ENCODE assay signal across 15 mouse cellular contexts in the genomic region with DNA sequence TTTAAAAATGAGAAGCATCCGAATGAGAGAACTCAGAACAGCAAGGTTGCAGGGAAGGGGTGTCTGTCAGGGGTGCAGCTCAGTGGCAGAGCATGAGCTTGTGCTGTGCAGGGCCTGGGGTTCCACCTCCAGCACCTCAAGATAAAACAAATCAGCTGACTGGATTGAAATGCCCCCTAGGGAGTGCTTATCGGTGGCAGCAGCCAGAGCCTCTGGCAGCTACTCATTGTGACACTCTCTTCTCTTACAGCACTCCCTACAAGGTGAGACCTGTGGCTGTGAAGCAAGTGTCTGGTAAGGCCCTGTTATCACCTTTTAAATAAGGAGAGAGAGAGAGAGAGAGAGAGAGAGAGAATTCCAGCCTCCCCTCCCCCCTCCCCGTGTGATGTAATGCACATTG. TPM values are rescaled to one million over a fixed set of nuclear protein-coding genes. Genes with fewer than 3 reads are reported as not detected.
DNase-seq lines count a peak whose midpoint lies in the region; ATAC-seq and TF ChIP-seq lines count a peak whose summit lies in the region.
"Had no signal": no experiment of that assay in that cellular context is flagged by ENCODE, and none has a peak within 500 bp of the region (broad histone marks: within the 10 kb centered on the region; RNA-seq: fewer than 3 reads in every experiment).

No protein-coding gene starts in this region.

- no peak overlapping the region for H3K9ac ChIP-seq in heart, embryonic 12.5 days
- no peak overlapping the region for H3K9ac ChIP-seq in midbrain, embryonic 13.5 days (replicated peaks)
- H3K9ac ChIP-seq in intestine, embryonic 16.5 days (ENCODE audit: low read depth, low read length) = no peak overlapping the region

- H3K27ac ChIP-seq in cerebellum, adult 2 months (ENCODE audit: insufficient read depth, low read length) = peak overlapping the region; percentile 8; the same call in 1 of the 2 replicates
- peak overlapping the region; percentile 20; the same call in 1 of the 2 replicates for H3K27ac ChIP-seq in heart, embryonic 12.5 days (ENCODE audit: poor library complexity, severe bottlenecking)
- 0 out of 2 replicates have a peak overlapping the region, but pooled peaks have one; percentile 19 for H3K27ac ChIP-seq in midbrain, embryonic 13.5 days
- H3K27ac ChIP-seq in midbrain, embryonic 10.5 days (replicated peaks) = no peak overlapping the region
- peak overlapping the region; percentile 78; the same call in 1 of the 2 replicates for H3K27ac ChIP-seq in intestine, embryonic 16.5 days (ENCODE audit: low read length)
- H3K27ac ChIP-seq: heart, adult 2 months; layer of hippocampus, adult 2 months had no signal

- ATAC-seq in cerebellum, adult (ENCODE audit: insufficient number of reproducible peaks, low FRiP score, low TSS enrichment) = no peak
- peak; percentile 54; the same call in 1 of the 2 replicates for ATAC-seq in heart, embryonic 12.5 days (ENCODE audit: insufficient number of reproducible peaks, low FRiP score)
- no peak for ATAC-seq in midbrain, embryonic 13.5 days
- ATAC-seq in intestine, embryonic 16.5 days = no peak

- no peak for TF ChIP-seq POLR2A in cerebellum, adult 2 months (IDR thresholded peaks at IDR 0.05; ENCODE audit: borderline replicate concordance, insufficient read depth, low read length)

- peak overlapping the region; percentile 26; the same call in 1 of the 2 replicates for H3K4me2 ChIP-seq in heart, embryonic 12.5 days
- no peak overlapping the region for H3K4me2 ChIP-seq in midbrain, embryonic 13.5 days (replicated peaks)
- H3K4me2 ChIP-seq in intestine, embryonic 16.5 days (ENCODE audit: low read depth, low read length) = no peak overlapping the region

- no peaks in the 10 kb centered on the region for H3K27me3 ChIP-seq in cerebellum, adult 2 months (ENCODE audit: control insufficient read depth, insufficient read depth, low read length)
- no peaks in the 10 kb centered on the region for H3K27me3 ChIP-seq in heart, embryonic 12.5 days (replicated peaks)
- H3K27me3 ChIP-seq in midbrain, embryonic 13.5 days = no peaks in the 10 kb centered on the region
- H3K27me3 ChIP-seq in midbrain, embryonic 10.5 days (ENCODE audit: low read depth, poor library complexity, severe bottlenecking) = no peaks in the 10 kb centered on the region
- no peaks in the 10 kb centered on the region for H3K27me3 ChIP-seq in intestine, embryonic 16.5 days (replicated peaks; ENCODE audit: control insufficient read depth, insufficient read depth, low read length)

- H3K9me3 ChIP-seq in heart, embryonic 12.5 days (replicated peaks) = no peaks in the 10 kb centered on the region
- H3K9me3 ChIP-seq in midbrain, embryonic 13.5 days = no peaks in the 10 kb centered on the region
- H3K9me3 ChIP-seq in midbrain, embryonic 10.5 days (replicated peaks) = no peaks in the 10 kb centered on the region
- H3K9me3 ChIP-seq in intestine, embryonic 16.5 days (ENCODE audit: control insufficient read depth, low read length) = no peaks in the 10 kb centered on the region

- WGBS in cerebellum, adult 2 months = 41% methylated on average over 3 of the region's 3 CpGs
- 19% methylated on average over 3 of the region's 3 CpGs for whole genome bisulfite sequencing in heart, embryonic 12.5 days
- 49% methylated on average over 3 of the region's 3 CpGs for WGBS in midbrain, embryonic 13.5 days
- WGBS in midbrain, embryonic 10.5 days = 57% methylated on average over 3 of the region's 3 CpGs
- 49% methylated on average over 3 of the region's 3 CpGs for WGBS in intestine, embryonic 16.5 days

- TF ChIP-seq CTCF in cerebellum, adult 2 months (IDR thresholded peaks at IDR 0.05; ENCODE audit: borderline replicate concordance, insufficient read depth, low read depth, low read length) = no peak

- H3K36me3 ChIP-seq in heart, embryonic 12.5 days = no peaks in the 10 kb centered on the region
- H3K36me3 ChIP-seq in midbrain, embryonic 13.5 days = peaks cover 45% of the 10 kb centered on the region
- H3K36me3 ChIP-seq in midbrain, embryonic 10.5 days = peaks cover 22% of the 10 kb centered on the region; the same call in 1 of the 2 replicates
- no peaks in the 10 kb centered on the region; the same call in 1 of the 2 replicates for H3K36me3 ChIP-seq in intestine, embryonic 16.5 days (ENCODE audit: control insufficient read depth, insufficient read depth, low read length)

- H3K4me3 ChIP-seq in cerebellum, adult 2 months (replicated peaks; ENCODE audit: insufficient read depth, low read depth, low read length) = no peak overlapping the region
- H3K4me3 ChIP-seq in heart, embryonic 12.5 days = no peak overlapping the region
- H3K4me3 ChIP-seq in midbrain, embryonic 13.5 days (replicated peaks) = no peak overlapping the region
- no peak overlapping the region for H3K4me3 ChIP-seq in midbrain, embryonic 10.5 days
- no peak overlapping the region for H3K4me3 ChIP-seq in intestine, embryonic 16.5 days (ENCODE audit: low read length)
- H3K4me3 ChIP-seq: erythroblast, embryonic 14.5 days; heart, adult 2 months; layer of hippocampus, adult 2 months had no signal

- intact Hi-C loops in heart, postnatal 25 days (cut with DNase I) = no loop called here

- DNase-seq in cerebellum, adult 2 months = no peak
- no peak for DNase-seq in heart, postnatal 25 days (ENCODE audit: low spot score)
- no peak for DNase-seq in midbrain, embryonic 10.5 days (ENCODE audit: low spot score)
- DNase-seq in c-Kit-positive CD71-positive TER-119-positive erythroid progenitor cells, embryonic 14.5 days (ENCODE audit: low spot score) = no peak
- DNase-seq: cerebellum, adult 9-11 months; kidney, adult 18-20 months; lung, adult 2 months; right cerebral cortex, postnatal 14 days had no signal

- peaks cover 50% of the 10 kb centered on the region for H3K4me1 ChIP-seq in cerebellum, adult 2 months (ENCODE audit: control insufficient read depth, insufficient read depth, low read length)
- peaks cover 36% of the 10 kb centered on the region for H3K4me1 ChIP-seq in heart, embryonic 12.5 days (replicated peaks)
- peaks cover 22% of the 10 kb centered on the region for H3K4me1 ChIP-seq in midbrain, embryonic 13.5 days (replicated peaks)
- H3K4me1 ChIP-seq in midbrain, embryonic 10.5 days = peaks cover 30% of the 10 kb centered on the region
- peaks cover 39% of the 10 kb centered on the region for H3K4me1 ChIP-seq in intestine, embryonic 16.5 days (ENCODE audit: control insufficient read depth, insufficient read depth, low read length)

RNA-seq across cellular contexts. Expression of gene Pde9a, which starts 34.0 kb away (rescaled TPM):
- 83.1 and 93.0 TPM in 2 replicates for polyA plus RNA-seq in cerebellum, adult 2 months (2012; rRNA removed)
- 5.5 and 5.6 TPM in 2 replicates for polyA plus RNA-seq in heart, embryonic 12.5 days (2016; fragmentation: Nextera tagmentation; extraction: Ambion mirVana)
- 1 to 10 TPM; 5.1 to 6.7 TPM for total RNA-seq in heart, postnatal 25 days (2021)
- polyA plus RNA-seq in midbrain, embryonic 13.5 days (2015; fragmentation: Nextera tagmentation; extraction: Ambion mirVana) = 42.0 and 46.2 TPM in 2 replicates
- polyA plus RNA-seq in midbrain, embryonic 10.5 days (2016; fragmentation: Nextera tagmentation; extraction: Ambion mirVana) = 12.1 and 21.1 TPM in 2 replicates
- 62.5 and 65.2 TPM in 2 replicates for polyA plus RNA-seq in intestine, embryonic 16.5 days (2015; fragmentation: Nextera tagmentation; extraction: Ambion mirVana)
- polyA plus RNA-seq: erythroblast, embryonic 14.5 days had no signal
